Mouse (Mus musculus) neural tube, embryonic 14.5 days (tissue): ENCODE results near the gene Apbb2. TPM values are rescaled to one million over a fixed set of nuclear protein-coding genes. Genes with fewer than 3 reads are reported as not detected.

Experiments used
- ATAC-seq: fragments of 200-750 bp; cut with Nextera tagmentation; 2 replicates; pipeline ENCODE4 v1.8.0; 2017; ENCODE audit warnings: low read depth, mild to moderate bottlenecking, moderate TSS enrichment, moderate library complexity
- H3K27ac ChIP-seq: fragments of 300-500 bp; sonication (generic); 2 replicates; pipeline ENCODE4 v1.5.1; 2014; ENCODE audit warnings: low read depth, mild to moderate bottlenecking, control low read depth, low read length, moderate library complexity, mixed read lengths
- H3K27me3 ChIP-seq: fragments of 300-500 bp; sonication (generic); 2 replicates; pipeline ENCODE4 v1.6.1; 2014; ENCODE audit warnings: low read length; ENCODE audit not compliant: control insufficient read depth, insufficient read depth
- H3K36me3 ChIP-seq: fragments of 300-500 bp; sonication (generic); 2 replicates; pipeline ENCODE4 v1.6.1; 2014; ENCODE audit warnings: low read length, mixed read lengths; ENCODE audit not compliant: control insufficient read depth, insufficient read depth
- H3K4me1 ChIP-seq: fragments of 300-500 bp; sonication (generic); 2 replicates; pipeline ENCODE4 v1.6.1; 2014; ENCODE audit warnings: low read length; ENCODE audit not compliant: control insufficient read depth, insufficient read depth
- H3K4me2 ChIP-seq: fragments of 300-500 bp; sonication (generic); 2 replicates; pipeline ENCODE4 v1.6.1; 2014; ENCODE audit warnings: mild to moderate bottlenecking, low read depth, low read length, control low read depth
- H3K4me3 ChIP-seq: fragments of 300-500 bp; sonication (generic); 2 replicates; pipeline ENCODE4 v1.5.1; 2014; ENCODE audit warnings: low read depth, low read length, control low read depth, mixed read lengths
- H3K9ac ChIP-seq: fragments of 300-500 bp; sonication (generic); replicated peaks from 2 replicates; pipeline ENCODE4 v1.6.1; 2014; ENCODE audit warnings: low read depth, mild to moderate bottlenecking, control low read depth, low read length, mixed read lengths
- H3K9me3 ChIP-seq: fragments of 300-500 bp; sonication (generic); 2 replicates; pipeline ENCODE4 v1.6.1; 2016; ENCODE audit warnings: low read length; ENCODE audit not compliant: control insufficient read depth
- WGBS: fragments of 180-500 bp; shearing (Covaris S2); extraction: QIAGEN DNeasy Blood & Tissue Kit; methylation state at CpG from one replicate; pipeline ENCODE4 v1.1.7; 2014; 5-methylcytosine and 5-hydroxymethylcytosine counted together
- polyA plus RNA-seq: library from polyadenylated mRNA; unstranded; fragments of >200 nt; fragmentation: Nextera tagmentation; extraction: Ambion mirVana; gene quantifications from 2 replicates; pipeline ENCODE4 v1.2.1, GENCODE M21; 2014

Gene Apbb2
- polyA plus RNA-seq, 1 experiment from 2014 or later: 132 TPM

DNA sequence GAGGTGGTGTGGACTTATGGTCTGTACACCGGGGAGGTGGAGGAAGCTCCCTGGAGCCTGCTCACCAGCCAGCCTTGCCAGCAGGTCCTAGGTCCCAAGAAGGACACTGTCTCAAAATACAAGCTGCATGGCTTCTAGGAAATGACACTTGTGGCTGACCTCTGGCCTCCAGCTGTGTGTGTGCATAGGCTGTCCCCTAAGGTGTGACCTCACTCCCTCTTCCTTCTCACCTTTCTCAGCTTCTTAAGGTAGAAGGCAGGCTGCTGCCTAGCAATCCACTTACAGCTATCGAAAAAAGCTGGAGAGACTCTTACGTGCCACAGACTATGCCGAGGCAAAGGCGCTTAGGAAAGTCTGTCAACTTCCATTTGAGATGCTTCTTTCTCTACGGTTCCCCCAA lies 142.8 kb downstream of the Apbb2 start:
- Histone ChIP-seq H3K4me1 (peaks cover 9% of the 10 kb centered on the region; the same call in 1 of the 2 replicates), H3K4me2 (no peak overlapping the region), H3K27me3 (no peaks in the 10 kb centered on the region), H3K9ac (no peak overlapping the region), H3K4me3 (no peak overlapping the region), H3K36me3 (no peaks in the 10 kb centered on the region), H3K9me3 (no peaks in the 10 kb centered on the region), H3K27ac (no peak overlapping the region)
- ATAC-seq: no peak
- WGBS: 96% methylated on average over 6 of the region's 6 CpGs

DNA sequence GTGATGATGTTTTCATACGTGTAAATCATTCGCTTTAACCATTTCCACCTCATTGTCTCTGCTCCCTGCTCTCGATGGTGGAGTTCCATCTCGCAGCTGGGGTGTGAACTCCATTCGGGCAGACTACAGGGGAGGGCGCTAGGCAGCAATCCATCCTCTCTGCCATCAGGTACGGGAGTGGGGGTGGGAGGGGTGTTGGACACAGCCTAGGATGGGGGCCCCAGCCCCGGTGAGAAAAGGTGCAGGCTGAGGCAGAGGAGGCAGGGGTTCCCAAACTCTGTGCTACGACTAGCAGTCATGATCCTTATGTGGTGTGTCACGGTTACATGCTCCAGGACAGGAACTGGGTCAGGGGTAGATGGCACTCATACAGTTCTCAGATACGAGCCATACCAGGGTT lies 144.4 kb downstream of the Apbb2 start:
- ATAC-seq: peak; percentile 43; the same call in 1 of the 2 replicates
- Histone ChIP-seq H3K36me3 (no peaks in the 10 kb centered on the region), H3K27ac (no peak overlapping the region), H3K9me3 (no peaks in the 10 kb centered on the region), H3K4me1 (peaks cover 9% of the 10 kb centered on the region; the same call in 1 of the 2 replicates), H3K4me3 (no peak overlapping the region), H3K4me2 (no peak overlapping the region), H3K27me3 (no peaks in the 10 kb centered on the region), H3K9ac (peak overlapping the region; percentile 16; the same call in 1 of the 2 replicates)
- WGBS: 62% methylated on average over 11 of the region's 11 CpGs

DNA sequence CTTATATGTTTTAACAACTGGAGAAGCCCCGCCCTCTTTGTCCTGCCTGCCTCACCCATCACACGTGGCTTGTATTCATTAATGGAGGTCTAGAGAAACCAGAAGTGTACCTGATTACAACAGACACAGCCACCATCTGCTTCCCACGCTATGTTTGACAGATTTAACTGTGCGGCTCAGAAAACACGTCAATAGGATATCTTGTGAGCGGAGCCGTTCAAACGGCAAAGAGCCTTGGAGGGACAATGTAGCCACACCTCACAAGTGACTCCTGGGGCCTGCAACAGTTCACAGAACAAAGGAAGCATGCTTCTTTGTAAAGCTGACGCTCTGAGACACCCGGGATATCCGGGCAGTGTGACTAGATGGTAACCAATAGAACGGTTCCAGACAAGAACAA lies 145.0 kb downstream of the Apbb2 start:
- Histone ChIP-seq H3K4me3 (no peak overlapping the region), H3K27me3 (no peaks in the 10 kb centered on the region), H3K4me1 (peaks cover 9% of the 10 kb centered on the region; the same call in 1 of the 2 replicates), H3K36me3 (no peaks in the 10 kb centered on the region), H3K9me3 (no peaks in the 10 kb centered on the region), H3K27ac (peak overlapping the region; percentile 8; the same call in 1 of the 2 replicates), H3K4me2 (no peak overlapping the region), H3K9ac (no peak overlapping the region; the same call in 1 of the 2 replicates)
- peak; percentile 57; the same call in 1 of the 2 replicates for ATAC-seq
- WGBS: 23% methylated on average over 12 of the region's 12 CpGs

GRCm38 (mm10) chr5:66470837-66471236 lies 147.7 kb downstream of the Apbb2 start:
- Histone ChIP-seq H3K27ac (no peak overlapping the region), H3K4me3 (no peak overlapping the region), H3K27me3 (no peaks in the 10 kb centered on the region), H3K4me1 (peaks cover 9% of the 10 kb centered on the region; the same call in 1 of the 2 replicates), H3K9ac (no peak overlapping the region), H3K9me3 (no peaks in the 10 kb centered on the region), H3K36me3 (no peaks in the 10 kb centered on the region), H3K4me2 (no peak overlapping the region)
- WGBS: 87% methylated on average over 5 of the region's 5 CpGs
- ATAC-seq: no peak

DNA sequence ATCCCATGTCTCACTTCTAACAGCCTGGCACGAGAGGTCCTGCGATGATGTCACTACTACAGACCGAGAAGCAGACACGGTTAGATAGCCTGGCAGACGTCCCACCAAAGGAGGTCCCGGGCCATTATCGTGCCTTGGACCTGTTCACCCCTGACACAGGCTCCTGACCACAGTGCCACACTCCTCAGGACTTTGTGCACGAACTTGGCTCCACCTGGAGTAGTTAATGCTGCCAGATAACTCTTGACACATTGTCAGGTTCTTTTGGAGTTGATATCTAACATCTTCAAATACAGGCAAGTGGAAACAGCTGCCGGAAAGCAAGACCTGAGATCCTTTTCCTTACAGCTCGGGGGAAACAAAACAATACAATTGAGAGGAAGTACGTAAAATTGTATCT lies 148.9 kb downstream of the Apbb2 start:
- Histone ChIP-seq H3K4me3 (no peak overlapping the region), H3K4me2 (no peak overlapping the region), H3K9ac (no peak overlapping the region), H3K27me3 (no peaks in the 10 kb centered on the region), H3K27ac (peak overlapping the region; percentile 44; the same call in 1 of the 2 replicates), H3K36me3 (no peaks in the 10 kb centered on the region), H3K4me1 (peaks cover 9% of the 10 kb centered on the region; the same call in 1 of the 2 replicates), H3K9me3 (no peaks in the 10 kb centered on the region)
- 87% methylated on average over 11 of the region's 11 CpGs for WGBS
- ATAC-seq: no peak

- WGBS: 79% methylated on average over 4 of the region's 4 CpGs
- ATAC-seq: no peak
- no peaks in the 10 kb centered on the region for H3K9me3 ChIP-seq
- H3K27me3 ChIP-seq: no peaks in the 10 kb centered on the region
- no peak overlapping the region for H3K27ac ChIP-seq
- H3K36me3 ChIP-seq: no peaks in the 10 kb centered on the region
- H3K9ac ChIP-seq: no peak overlapping the region
- H3K4me3 ChIP-seq: no peak overlapping the region
- peaks cover 8% of the 10 kb centered on the region; the same call in 1 of the 2 replicates for H3K4me1 ChIP-seq
- no peak overlapping the region for H3K4me2 ChIP-seq
Observed at GRCm38 (mm10) chr5:66468331-66469001, 150.1 kb downstream of the Apbb2 start.

DNA sequence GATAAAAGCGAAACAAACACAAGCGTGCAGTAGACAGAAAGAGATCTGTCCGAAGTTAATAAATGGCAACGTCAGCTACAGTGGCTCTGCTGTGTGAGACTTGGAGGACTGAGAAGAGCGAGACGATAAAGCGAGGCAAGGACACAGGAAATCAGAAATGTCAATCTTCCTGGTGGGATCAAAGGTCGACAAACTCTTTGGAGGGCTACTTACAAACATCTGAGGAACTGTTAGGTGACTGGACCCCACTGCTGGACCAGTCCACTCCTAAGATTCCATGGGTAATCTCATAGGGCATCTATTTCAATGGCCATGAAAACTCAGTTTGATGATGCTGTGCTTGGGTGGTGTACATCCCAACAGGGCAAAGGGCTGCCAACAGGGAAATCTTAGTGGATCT lies 155.9 kb downstream of the Apbb2 start:
- H3K36me3 ChIP-seq: no peaks in the 10 kb centered on the region
- H3K27me3 ChIP-seq: no peaks in the 10 kb centered on the region
- H3K9me3 ChIP-seq: no peaks in the 10 kb centered on the region
- no peak overlapping the region for H3K9ac ChIP-seq
- no peak overlapping the region for H3K4me2 ChIP-seq
- WGBS: 67% methylated on average over 8 of the region's 8 CpGs
- H3K4me3 ChIP-seq: no peak overlapping the region
- H3K27ac ChIP-seq: no peak overlapping the region
- H3K4me1 ChIP-seq: peaks cover 7% of the 10 kb centered on the region; the same call in 1 of the 2 replicates
- no peak for ATAC-seq

DNA sequence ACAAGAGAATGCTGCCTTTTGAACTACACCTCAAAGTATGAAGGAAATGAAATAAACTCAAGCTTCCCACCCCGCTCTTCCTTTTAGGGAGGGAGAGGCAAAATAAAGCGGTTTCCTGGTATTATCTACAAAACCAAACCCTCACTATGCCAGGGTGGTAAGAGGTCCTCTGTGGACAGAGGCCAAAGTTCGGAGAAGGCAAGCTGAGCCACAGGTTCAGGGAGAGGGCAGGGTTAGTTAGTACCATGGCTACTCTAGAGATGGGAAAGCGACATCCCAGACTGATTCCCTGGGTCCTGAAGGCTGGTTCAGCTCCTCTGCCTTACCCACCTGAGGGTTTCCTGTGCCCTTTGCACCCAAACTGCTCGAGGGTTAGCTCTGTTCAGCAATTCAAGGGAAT lies 159.7 kb downstream of the Apbb2 start:
- ATAC-seq: no peak
- Histone ChIP-seq H3K27ac (no peak overlapping the region), H3K27me3 (no peaks in the 10 kb centered on the region), H3K4me3 (no peak overlapping the region), H3K9me3 (no peaks in the 10 kb centered on the region), H3K4me1 (peaks cover 1% of the 10 kb centered on the region; the same call in 1 of the 2 replicates), H3K4me2 (no peak overlapping the region), H3K9ac (no peak overlapping the region), H3K36me3 (no peaks in the 10 kb centered on the region)
- 85% methylated on average over 5 of the region's 5 CpGs for WGBS

- H3K36me3 ChIP-seq: no peaks in the 10 kb centered on the region
- no peak overlapping the region for H3K4me2 ChIP-seq
- H3K9me3 ChIP-seq: no peaks in the 10 kb centered on the region
- H3K27me3 ChIP-seq: no peaks in the 10 kb centered on the region
- no peak overlapping the region for H3K4me3 ChIP-seq
- H3K4me1 ChIP-seq: peaks cover 5% of the 10 kb centered on the region; the same call in 1 of the 2 replicates
- no peak overlapping the region for H3K9ac ChIP-seq
- WGBS: 97% methylated on average over 5 of the region's 5 CpGs
- no peak overlapping the region for H3K27ac ChIP-seq
- ATAC-seq: no peak
Observed at GRCm38 (mm10) chr5:66455271-66455670, 163.3 kb downstream of the Apbb2 start.
